Mouse (Mus musculus) stomach, postnatal 0 days (tissue): ENCODE measurements around the gene Tfip11.

Experiments
- CTCF ChIP-seq: IDR thresholded peaks from 2 replicates; pipeline ENCODE4 v1.5.1; 2016; ENCODE audit warnings: antibody characterized with exemption, low read depth, mild to moderate bottlenecking, moderate library complexity
- EP300 ChIP-seq: optimal IDR thresholded peaks from 2 replicates; pipeline ENCODE3; 2016; ENCODE audit warnings: antibody characterized with exemption

- TF ChIP-seq CTCF (no peak), EP300 (no peak)
Measured at GRCm38 (mm10) chr5:112326446-112327009, 370 bp downstream of the Tfip11 start.
